Mouse (Mus musculus) layer of hippocampus, adult 2 months (tissue): ENCODE results near the gene Hoxc10. TPM values are rescaled to one million over a fixed set of nuclear protein-coding genes. Genes with fewer than 3 reads are reported as not detected.
A peak's percentile ranks its signal among the peaks of the same experiment; 100 is the strongest.

ENCODE experiments used
- DNase-seq, 2 experiments: peaks; one replicate each; pipeline ENCODE4 v3.0.0; 2022; ENCODE audit warnings: low spot score in 2 of 2
- H3K27ac ChIP-seq: fragments of 200-600 bp; 2 replicates; pipeline ENCODE4 v1.8.1; 2022
- H3K4me3 ChIP-seq: fragments of 200-600 bp; 2 replicates; pipeline ENCODE4 v1.8.1; 2022; ENCODE audit warnings: mild to moderate bottlenecking
- CTCF ChIP-seq: fragments of 200-600 bp; conservative IDR thresholded peaks from 2 replicates; pipeline ENCODE4 v1.8.1; 2022; ENCODE audit warnings: antibody characterized with exemption, mild to moderate bottlenecking, moderate library complexity
- total RNA-seq, 2 experiments: library from RNA; stranded (reverse); gene quantifications; 2 replicates each; pipeline ENCODE4 v1.2.3; 2021

Gene Hoxc10
- total RNA-seq, 2 experiments from 2014 or later, result not detected

DNA sequence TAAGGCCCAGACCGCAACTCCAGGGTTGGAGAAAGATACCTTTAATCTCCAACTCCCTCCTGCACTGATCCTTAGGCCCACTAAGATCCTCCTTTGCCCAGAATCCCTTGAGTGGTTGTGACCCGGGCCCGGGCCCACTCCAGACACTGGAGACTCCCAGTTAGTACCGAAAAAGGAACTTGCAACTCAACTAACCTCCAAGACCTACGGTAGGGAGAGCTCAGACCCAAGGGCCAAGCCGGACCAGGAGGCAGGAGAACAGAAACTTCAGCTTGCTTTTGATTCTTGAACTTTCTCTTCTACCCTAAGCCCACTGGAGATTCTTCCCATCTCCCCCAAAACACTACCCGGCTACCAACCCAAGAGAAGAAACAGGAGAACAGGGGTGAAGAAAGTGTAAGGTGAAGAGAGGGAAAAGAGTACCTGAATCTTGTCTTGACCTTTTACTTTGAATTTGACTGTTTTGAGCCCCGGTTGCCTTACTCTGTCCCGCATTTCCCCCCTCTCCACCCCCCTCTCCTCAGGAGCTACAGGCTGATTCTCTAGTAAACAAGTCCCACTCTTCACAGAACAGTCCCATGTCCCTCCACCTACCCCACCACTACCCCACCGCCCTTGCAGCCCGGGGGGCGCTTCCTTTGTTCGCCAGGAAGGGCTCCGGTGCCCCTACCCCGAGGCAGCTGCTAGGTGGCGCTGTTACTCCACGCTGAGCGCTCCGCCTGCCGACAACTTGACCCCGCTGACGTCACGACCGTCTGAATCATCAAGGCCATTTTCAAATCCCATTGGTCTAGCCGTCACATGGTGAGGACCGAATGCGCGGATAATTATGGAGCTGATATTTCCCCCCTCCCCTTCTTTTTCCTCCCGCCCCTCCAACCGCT, 462 bp upstream of the Hoxc10 start:
- no peak overlapping the region for H3K27ac ChIP-seq
- peak; percentile 64 for TF ChIP-seq CTCF
- no peak overlapping the region for H3K4me3 ChIP-seq
- DNase-seq, result no peak

DNA sequence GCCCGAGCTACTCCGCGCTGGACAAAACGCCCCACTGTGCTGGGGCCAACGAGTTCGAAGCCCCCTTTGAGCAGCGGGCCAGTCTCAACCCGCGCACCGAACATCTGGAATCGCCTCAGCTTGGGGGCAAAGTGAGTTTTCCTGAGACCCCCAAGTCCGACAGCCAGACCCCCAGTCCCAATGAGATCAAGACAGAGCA, 615 bp downstream of the Hoxc10 start, which contains the start of gene Hoxc5:
Gene Hoxc5 (plus strand): TSS at position 132 of the 199 bp plus-strand sequence.
- TF ChIP-seq CTCF, result no peak
- H3K4me3 ChIP-seq, result no peak within 1 kb of the TSS
- no peak for DNase-seq
- no peak within 1 kb of the TSS for H3K27ac ChIP-seq

DNA sequence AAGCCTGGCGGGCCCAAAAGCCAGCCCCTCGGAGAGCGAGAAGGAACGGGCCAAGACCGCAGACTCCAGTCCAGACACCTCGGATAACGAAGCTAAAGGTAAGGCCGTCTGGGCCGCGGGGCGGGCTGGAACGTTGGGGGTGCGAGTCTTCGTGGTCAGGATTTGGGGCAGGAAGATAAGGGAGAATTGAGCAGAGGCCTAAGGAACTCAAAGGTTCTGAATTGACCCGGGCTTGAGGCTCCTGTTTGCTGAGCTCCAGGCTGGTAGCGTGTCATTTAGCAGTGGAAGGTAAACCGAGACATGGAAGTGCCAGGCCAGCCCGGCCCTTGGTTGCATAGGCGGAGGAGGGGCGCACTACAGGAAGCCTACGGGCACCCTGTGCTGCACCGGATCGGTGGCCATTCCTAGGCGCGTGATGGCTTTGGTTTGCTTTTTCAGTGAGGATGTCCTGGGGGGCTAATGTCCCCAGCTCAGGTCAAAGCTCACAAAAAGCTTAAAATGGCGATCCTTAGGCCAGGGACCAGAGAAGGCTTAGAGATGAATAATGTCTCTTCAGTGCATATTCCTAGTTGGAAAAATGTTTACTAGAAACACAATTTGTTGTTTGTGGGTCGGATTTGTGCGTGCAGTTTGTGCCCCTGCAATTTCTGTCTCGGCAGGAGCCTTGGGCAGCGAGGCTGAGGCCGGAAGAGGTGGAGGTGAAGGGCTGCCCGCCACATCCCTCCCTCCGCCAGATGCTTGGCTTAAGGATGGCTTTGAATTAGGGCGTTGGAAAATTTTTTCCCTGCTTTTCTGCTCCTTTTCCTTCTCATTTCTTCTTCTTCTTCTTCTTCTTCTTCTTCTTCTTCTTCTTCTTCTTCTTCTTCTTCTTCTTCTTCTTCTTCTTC, 1.2 kb downstream of the Hoxc10 start:
- TF ChIP-seq CTCF, result no peak
- no peak for DNase-seq

DNA sequence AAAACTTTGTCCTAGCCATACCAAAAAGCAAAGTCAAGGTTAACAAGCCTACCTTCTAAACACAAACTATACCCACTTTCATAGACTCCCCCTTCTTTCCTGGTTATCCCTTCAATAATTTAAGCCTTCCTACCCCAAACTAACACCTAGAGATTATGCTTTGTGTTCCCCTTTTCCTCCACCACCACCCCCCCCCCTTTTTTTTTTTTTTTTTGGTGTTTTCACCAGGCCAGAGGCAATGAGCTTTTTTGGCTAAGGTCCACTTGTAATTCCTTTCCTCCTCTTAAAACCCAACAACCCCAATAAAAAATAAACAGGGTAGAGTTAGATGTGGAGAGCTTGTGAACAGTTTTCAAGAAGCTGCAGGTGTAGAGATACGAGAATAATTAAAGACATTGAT, 2.7 kb downstream of the Hoxc10 start:
- no peak for TF ChIP-seq CTCF
- no peak overlapping the region for H3K4me3 ChIP-seq
- DNase-seq, result no peak
- H3K27ac ChIP-seq, result no peak overlapping the region

More for the DNA sequence above, 1.2 kb downstream of the Hoxc10 start:
- no peak overlapping the region for H3K4me3 ChIP-seq
- H3K27ac ChIP-seq, result no peak overlapping the region

- H3K4me3 ChIP-seq, result no peak overlapping the region
- no peak overlapping the region for H3K27ac ChIP-seq
- TF ChIP-seq CTCF, result peak; percentile 74
- DNase-seq, result peak; percentile 22 to 26
Observed at GRCm38 (mm10) chr15:102970740-102971139, 4.1 kb downstream of the Hoxc10 start.

DNA sequence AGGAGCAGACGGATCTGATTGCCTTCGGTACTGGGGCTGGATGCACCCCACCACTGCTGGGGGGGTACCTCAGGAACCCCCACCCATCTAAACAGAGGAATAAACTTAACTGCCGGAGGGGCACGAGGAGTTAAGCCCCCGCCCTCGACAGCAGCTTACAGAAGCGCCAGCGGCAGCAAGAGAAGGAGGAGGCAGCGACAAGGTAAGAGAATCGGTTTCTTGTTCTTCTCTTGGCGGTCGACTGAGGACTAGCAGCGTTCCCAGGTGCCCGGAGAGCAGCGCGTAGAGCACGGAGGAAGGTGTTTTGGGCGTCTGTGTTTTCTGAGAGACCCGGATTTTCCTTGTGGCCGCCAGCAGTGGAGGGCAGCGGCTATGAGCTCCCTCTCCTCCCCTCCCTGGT, 5.7 kb downstream of the Hoxc10 start:
- no peak for DNase-seq
- H3K4me3 ChIP-seq, result no peak overlapping the region
- no peak for TF ChIP-seq CTCF
- H3K27ac ChIP-seq, result no peak overlapping the region

DNA sequence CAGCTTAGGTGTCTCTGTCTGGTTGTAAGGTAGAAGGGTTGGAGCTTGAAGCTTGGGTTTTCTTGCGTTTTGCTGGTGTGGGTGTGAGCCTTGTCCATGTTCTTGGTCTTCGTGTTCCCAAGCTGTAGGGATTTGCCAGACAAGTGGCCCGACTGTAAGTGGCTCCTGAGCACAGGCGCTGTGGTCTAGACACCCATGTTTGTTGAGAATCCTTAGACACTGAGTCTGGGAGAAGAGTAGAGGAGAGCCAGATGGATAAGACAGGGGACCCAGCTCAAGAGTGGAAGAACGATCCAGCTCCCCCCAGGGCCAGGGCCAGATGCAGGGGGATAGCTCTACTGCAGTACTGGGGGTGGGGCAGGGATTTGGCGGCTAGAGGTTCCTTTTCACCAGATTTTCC, 6.2 kb downstream of the Hoxc10 start:
- no peak for TF ChIP-seq CTCF
- H3K4me3 ChIP-seq, result no peak overlapping the region
- no peak overlapping the region for H3K27ac ChIP-seq
- no peak for DNase-seq

- no peak for TF ChIP-seq CTCF
- Histone ChIP-seq H3K27ac (no peak overlapping the region), H3K4me3 (no peak overlapping the region)
- DNase-seq, result no peak
Observed at GRCm38 (mm10) chr15:102975034-102975433, 8.4 kb downstream of the Hoxc10 start.

GRCm38 (mm10) chr15:102975688-102976111, 9.1 kb downstream of the Hoxc10 start:
- no peak overlapping the region for H3K27ac ChIP-seq
- TF ChIP-seq CTCF, result no peak
- DNase-seq, result no peak
- H3K4me3 ChIP-seq, result no peak overlapping the region

GRCm38 (mm10) chr15:102976171-102976570, 9.6 kb downstream of the Hoxc10 start, which contains the start of gene Hoxc9:
TSS of gene Hoxc9 (plus strand) at chr15:102976439.
- Histone ChIP-seq H3K27ac (no peak within 1 kb of the TSS), H3K4me3 (no peak within 1 kb of the TSS)
- DNase-seq, result no peak
- no peak for TF ChIP-seq CTCF

DNA sequence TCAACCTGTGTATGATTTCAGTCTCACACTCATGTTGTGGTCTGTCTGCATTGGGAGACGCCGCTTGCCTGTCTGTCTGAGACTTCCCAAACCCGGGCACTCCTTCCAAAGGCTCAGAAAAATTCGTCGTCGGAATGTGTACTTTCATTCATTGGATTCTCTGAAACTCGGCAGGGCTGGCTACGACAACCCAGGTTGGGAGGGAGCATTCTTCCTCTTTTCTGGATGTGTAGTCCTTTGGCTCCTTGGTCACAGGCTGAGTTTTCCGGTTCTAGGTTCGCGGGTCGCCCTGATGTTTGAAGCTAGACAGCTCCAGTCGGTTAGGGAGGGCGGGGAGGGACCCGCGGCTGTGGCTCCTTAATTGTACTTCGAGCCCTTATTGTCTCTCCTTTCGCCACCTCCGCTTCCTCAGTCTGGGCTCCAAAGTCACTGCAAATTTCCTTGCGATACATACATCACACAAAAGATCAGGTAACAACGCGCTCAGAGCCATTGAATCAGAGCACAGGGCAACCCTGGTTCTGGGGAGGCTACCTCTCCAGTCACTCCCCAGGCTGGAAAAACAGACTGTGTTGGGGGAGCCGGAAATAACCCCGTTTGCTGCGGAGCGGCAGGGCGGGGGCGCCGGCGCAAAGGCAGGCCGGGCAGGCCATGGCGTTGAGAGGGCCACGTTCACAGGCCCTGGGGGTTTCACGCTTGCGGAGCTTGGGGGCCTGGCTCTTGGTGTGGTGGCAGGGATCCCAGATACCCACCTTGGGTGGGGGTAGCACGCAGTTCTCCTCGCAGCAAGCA, 10.2 kb downstream of the Hoxc10 start:
- no peak for TF ChIP-seq CTCF
- H3K4me3 ChIP-seq, result no peak overlapping the region
- H3K27ac ChIP-seq, result no peak overlapping the region
- no peak for DNase-seq

- Histone ChIP-seq H3K27ac (no peak overlapping the region), H3K4me3 (no peak overlapping the region)
- no peak for DNase-seq
- TF ChIP-seq CTCF, result no peak
Observed at GRCm38 (mm10) chr15:102977423-102977974, 10.9 kb downstream of the Hoxc10 start.
